Mouse (Mus musculus) layer of hippocampus, postnatal 36 days (tissue): ENCODE results near the gene Sox10. TPM values are rescaled to one million over a fixed set of nuclear protein-coding genes. Genes with fewer than 3 reads are reported as not detected.
A peak's percentile ranks its signal among the peaks of the same experiment; 100 is the strongest.

Experiments used
- DNase-seq, 2 experiments: peaks; one replicate each; pipeline ENCODE4 v3.0.0; 2022
- total RNA-seq, 2 experiments: library from RNA; stranded (reverse); gene quantifications; 2 replicates each; pipeline ENCODE4 v1.2.3; 2021

Sox10 gene
- 10 to 100 TPM; 28.9 to 31.6 TPM for total RNA-seq

DNA sequence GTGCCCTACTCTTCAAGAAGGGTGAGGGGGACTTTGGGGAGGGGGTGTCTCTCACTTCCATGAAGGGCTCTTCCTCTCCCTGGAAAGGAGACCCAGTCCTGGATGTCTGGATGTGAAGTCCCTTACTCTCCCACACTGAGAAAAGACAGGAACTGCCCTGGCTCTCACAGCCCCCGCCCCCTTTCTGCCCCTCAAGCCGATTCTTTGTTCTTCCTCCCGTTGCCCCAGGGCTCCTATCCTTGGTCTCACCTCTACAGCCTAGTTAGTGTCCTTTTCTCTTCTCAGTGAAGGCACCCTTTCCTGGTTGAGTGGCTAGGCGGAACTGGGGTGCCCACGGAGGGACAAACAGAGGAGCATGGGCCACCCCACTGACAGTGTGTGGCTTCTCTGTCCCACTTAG, at the start of gene Sox10:
Gene Sox10 (minus strand): TSS at position 101 of the 400 bp plus-strand sequence.
- DNase-seq, result no peak

DNA sequence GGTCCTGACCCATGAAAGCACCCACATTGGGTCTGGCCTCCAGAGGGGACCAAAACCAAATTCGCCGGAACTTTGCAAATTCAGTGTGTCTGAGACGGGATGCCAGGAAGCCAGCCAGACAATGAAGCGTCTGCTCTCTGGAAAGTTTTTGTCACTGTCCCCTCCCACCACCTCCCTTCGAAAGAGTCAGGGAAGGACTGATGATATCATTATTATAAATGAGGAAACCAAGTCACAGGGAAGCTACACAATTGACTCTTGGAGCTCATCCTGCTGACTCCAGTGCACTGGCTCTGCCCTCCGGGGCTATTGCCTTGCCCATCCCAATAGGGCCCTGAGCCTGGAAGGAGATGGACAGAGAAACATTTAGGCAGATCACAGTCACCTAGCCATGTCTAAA, 48.6 kb upstream of the Sox10 start:
- DNase-seq, result no peak

DNA sequence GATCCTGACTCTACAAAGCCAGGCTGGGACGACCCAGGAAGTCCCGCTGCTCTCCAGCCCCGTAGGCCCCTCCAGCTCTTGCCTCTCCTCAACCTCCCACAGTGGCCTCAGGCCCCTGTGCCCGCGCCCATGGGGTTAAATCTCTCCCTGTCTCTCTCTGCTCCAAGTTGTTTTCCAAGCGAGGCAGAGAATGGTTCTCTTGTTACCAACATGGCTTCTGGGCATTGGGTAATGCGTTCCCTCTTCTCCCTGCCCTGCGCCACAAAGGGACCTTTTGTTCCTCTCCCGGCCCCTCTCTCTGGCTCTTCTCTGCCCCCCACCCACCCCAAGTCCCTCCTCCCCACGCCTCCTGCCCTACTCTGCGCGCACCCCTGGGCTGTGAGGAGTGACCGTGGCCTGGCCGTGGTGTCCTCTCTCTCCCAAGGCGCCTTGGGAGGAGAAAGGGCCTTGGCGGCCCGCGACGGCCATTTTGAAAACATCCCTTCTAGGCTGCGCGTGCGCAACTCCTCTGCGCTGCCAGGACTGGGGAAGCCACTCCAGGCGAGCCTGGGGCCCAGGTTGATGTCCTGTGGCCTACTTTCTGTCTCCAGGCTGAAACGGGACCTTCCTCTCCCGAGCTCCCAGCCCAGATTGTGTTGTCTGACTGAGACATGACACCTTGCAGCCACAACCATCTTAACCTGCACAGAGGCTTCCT, 47.9 kb upstream of the Sox10 start:
- peak in 1 of 2 experiments; percentile 24 for DNase-seq

DNA sequence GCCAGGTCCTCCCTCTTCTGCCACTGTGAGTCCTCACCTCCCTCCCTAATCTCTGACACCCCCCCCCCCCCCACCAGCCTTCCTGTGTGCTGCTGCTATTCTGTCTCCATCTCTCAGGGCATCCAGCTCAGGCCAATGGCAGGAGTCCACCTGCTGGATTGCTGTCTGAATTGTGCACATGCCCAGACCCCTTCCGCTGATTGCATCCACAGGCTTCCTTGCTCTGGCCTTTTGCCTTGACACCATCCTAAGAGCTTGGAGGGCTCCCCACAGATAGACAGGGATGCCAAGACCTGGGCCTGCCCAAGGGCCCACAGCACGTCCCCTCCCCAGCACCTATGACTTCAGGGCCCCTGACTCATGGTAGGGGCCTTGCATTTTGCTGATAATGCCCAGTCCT, 45.3 kb upstream of the Sox10 start:
- DNase-seq, result no peak

DNA sequence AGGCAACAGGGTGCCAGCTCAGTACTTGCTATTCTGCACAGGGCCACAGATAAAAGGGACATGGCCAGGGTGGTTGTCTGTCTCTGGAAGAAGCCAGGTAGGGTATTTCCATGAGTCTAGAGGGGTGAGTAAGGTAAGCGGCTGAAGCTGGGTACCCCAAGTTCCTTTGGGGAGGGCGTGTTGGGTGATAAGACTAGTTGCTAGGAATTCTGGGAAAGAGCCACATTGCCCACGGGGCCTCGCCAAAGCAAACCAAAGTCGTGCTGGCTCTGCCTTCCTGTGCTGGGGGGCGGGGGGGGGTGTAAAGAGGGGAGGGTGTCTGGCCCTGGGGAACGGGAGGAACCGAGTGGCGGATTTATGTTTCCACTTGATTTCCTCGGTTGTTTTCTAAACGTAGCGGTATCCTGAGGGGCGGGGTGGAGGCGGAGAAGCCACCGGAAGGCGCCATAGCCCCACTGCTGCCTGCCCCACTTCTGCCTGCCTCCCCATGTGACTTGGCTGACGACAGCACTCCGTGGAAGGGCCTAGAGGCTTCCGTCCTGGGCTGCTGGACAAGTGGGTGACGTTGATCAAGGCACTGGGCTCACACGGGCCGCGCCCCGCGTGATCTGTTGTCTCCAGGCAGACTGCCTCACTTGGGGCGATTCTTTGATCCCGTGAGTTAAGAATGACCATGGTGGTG, 43.9 kb upstream of the Sox10 start:
- DNase-seq, result peak in 1 of 2 experiments; percentile 25

DNA sequence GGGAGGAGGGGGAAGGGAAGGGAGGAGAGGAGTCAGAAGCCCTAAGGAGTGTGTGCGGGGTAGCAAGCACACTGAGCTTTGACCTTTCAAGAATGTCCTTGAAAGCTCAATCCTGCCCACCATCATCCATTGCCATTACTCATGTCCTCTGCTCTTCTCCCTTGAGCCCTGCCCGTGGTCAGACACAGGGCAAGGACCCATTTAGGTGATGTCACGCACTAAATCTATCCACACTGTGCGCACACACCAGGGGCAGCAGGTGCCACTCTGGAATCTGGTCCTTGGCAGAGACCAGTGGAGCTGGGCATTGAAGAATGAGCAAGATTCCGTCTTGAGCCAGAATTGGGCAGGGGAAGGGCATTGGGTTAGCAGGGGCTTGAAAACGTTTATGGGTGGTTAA, 43.2 kb upstream of the Sox10 start:
- no peak for DNase-seq

DNA sequence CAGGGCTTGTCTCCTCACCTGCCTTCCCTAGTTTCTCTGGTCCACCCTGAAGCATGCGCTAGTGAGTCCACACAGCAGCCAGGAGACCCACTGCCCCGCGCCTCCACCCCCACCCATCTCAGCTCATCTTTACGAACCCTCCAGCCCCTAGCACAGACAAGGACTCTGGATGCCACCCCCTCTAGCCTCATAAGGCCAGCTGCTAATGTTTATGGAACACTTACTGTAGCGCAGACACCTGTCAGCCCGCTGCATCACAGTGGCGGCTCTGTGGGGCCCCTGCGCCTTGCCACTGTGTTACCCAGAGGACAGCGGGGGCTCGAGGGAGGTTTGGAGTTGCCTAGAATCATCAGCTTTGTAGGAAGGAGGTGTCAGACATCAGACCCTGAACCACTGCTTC, 37.5 kb upstream of the Sox10 start:
- no peak for DNase-seq

DNA sequence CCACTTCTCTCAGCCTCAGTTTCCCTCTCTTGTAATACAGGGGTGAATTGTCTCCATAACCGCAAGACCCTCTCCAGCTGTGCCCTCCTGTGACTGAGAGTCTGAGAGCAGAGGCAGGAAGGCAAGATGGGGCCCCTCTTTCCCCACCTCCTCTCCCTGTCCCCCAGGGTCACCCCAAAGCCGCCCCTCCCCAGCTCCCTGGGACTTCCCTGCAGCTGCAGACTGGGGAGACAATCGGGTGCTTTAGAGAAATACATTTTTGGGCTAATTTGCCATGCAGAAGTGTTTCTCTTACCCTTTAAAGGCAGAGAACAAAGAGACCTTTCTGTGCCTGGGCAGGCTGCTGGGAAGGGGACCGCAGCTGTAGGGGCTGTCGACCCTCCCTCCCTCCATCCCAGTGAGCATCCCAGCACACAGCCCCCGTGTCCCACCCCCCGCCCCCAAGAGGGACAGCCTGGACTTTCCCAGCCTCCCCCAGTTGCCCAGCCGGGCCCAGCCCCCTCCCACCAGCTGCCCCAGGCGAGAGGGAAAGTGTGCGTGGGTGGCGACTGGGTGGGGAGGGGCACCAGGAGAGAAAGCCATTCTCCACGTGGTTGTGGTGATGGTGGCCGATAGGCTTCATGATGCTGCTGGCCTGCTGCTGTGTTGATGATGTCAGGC, 36.6 kb upstream of the Sox10 start:
- peak; percentile 45 to 62 for DNase-seq

DNA sequence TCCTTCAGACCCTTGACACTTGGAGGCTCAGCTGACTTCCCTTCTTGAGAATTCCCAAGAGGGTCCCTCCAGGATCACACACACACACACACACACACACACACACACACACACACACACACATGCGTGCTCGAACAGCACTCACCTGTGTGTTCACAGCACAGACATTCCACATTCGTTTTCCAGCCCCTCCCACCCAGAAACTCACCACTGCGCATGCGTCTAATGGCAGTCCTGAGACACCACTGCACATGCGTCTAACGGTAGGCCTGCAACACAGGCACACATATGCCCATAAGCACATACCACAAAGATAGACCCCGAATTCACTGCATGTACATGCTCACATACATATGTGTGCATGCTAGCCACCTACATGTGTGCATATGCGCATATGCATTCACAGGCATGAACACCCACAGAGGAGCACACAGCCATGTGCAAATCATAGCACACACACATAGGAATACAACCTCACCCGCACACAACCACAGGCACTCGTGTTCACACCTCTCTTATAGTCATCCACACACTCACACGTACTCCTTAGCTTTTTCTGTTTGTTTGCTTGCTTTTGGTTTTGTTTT, 34.4 kb upstream of the Sox10 start:
- no peak for DNase-seq

DNA sequence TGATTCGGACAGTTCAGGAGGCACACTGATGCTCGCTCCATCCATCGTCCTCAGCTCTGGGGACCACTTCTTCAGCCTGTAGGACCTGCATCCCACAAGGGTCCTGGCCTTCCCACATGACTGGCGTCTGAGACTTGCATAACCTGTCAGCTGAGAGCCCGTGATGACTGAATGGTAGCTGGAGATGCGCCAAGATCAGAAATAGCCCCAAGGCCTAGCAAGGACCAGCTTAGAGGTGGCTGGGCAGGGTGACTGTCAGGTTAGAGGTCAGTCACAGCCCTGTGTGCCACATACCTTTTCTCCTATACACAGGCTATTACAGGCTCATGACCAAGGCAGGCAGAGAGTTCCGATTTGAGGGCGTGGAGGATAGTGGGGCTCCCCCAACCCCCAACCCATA, 30.5 kb upstream of the Sox10 start:
- no peak for DNase-seq

DNA sequence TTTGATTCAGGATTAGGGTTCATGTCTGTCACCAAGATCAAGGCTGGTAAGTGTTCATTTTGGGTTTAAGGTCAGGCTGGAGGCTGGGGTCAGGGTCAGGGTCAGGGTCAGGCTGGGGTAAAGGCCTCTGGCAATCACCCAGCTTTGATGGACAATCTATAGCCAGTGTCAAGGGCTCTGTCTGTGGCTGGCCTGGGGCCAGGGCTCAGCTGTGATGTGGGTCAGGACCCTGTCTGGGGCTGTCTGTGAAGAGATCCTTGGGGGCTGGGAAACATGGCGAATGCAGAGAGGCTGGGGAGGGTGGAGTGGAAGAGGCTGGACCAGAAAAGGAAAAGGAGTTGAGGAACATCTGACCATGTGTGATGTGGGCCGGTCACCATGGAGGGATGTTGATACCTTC, 29.9 kb upstream of the Sox10 start:
- no peak for DNase-seq

DNA sequence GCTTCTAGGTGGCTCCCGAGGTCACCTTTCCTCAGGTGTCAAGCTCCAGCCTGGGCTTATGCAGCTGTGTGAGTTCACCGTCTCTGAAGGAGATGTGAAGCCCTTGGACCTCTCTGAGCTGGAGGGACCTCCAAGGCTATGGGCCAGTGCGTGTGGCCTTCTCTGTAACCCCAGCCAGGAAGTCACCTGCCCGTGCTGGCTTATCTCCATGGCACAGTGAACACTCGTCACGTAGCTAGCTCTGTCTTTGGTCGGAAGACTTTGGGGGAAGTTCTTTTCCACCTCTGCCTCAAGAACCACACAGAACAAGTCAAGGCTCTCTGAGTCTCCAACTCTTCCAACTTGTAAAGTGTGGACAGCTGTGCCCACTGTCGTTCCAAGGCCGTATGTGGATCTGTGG, 29.0 kb upstream of the Sox10 start:
- no peak for DNase-seq

DNA sequence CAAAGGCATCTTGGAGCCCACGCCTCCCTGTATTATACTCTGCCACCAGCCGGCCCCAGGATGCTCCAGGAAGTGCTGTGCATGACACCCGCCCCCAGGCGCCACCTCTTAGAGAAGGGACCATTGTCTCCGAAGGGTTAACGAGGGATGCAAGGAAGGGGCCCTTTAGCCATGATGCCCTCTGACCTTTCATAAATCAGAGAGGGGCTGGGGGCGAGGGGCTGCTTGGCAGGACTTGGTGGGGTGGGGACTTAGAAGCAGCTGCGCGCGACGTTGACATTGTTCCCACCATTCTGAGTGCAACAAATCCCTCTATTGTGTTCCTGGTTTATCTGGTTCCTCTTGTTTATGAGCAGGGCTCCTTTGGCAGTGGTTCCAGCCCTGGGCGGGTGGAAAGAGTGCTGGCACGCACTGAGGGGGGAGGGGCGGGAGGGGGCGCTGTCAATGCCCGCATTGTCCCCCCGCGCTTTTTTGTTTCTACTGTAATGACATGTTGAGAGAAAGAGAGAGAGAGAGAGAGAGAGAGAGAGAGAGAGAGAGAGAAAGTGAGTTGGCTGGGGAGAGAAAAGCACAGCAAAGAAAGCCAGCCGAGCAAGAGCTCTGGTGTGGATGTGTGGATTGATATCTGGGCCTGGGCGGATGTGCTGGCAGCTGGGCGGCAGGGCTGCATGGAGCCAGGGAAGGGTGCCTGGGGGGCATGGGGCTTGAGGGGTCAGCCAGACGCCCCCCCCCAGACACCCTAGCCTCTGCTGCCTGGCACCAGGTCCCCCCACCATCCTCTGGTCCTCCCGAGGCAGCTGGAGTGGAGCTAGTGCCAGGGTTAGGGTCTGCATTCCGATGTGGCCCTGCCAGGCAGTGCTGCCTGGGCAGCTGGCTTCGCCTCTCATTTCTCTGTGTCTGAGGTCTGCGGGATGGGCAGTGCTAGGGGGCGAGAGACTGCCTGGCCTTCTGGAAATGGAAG, 28.1 kb upstream of the Sox10 start:
- peak; percentile 38 to 49 for DNase-seq

DNA sequence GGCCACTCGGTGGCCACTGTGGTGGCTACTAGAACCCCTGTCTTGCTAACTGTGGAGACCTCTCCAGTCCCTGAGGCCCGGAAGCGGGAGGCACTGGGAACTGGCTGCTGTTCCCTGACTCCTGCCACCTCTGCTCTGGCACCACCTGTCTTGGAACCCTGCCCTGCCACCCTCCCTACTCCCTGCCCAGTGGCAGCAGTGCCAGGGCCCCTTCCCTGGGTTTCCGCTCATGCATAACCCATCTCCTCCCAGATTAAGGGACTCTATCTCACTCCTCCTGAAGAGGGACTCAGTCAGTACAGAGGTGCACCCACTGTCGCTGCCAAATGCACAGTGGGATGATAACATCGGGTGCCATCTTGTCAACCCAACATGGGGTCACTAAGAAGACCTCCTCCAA, 27.4 kb upstream of the Sox10 start:
- DNase-seq, result no peak

DNA sequence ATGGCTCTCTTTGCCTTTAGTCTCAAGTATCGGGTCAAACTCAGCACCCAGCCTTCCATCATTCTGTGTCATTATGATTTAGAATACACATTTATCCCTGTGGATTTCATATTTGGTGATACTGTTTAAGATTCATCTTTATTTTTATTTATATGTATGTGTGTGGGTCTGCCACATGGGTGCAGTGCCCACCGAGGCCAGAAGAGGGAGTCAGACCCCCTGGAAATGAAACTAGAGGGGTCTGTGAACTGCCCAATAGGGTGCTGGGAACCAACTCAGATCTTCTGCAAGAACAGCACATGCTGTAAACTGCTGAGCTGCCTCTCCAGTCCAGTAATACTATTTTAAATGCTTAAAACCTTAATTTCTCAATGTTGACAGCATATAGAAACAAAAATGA, 26.4 kb upstream of the Sox10 start:
- no peak for DNase-seq

DNA sequence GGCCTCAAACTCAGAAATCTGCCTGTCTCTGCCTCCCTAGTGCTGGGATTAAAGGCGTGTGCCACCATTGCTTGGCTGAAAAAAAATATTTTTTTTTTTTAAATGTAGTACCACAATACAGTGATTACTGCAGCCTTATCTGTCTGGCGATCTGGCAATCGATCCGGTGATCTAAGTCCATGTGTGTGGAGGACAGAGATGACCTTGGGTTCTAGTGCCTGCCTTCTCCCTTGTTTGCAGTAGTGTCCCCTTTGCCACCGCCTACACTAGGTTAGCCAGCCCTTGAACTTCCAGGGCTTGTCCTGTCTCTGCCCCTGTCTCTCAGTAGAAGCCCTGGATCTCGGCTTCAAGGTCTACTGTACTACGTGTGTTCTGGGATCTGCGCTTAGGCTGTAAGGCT, 22.8 kb upstream of the Sox10 start:
- DNase-seq, result no peak

DNA sequence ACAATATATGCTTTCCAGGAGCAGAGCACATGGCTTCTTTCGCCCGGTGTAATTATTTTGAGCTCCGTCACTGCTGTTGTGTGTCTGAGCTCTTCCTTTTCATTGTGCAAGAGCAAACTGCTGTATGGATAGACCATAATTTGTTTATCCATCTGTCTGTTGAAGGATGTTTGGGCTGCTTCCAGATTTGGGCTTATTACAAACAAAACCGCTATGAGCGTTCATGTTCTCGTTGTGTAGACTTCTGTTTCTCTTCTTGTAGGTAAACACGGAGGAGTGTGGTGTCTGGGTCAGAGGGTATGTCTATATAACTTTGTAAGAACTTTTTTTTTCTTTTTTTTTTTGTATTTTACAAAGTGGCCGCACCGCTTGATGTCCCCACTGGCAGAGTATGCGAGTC, 20.2 kb upstream of the Sox10 start:
- no peak for DNase-seq

DNA sequence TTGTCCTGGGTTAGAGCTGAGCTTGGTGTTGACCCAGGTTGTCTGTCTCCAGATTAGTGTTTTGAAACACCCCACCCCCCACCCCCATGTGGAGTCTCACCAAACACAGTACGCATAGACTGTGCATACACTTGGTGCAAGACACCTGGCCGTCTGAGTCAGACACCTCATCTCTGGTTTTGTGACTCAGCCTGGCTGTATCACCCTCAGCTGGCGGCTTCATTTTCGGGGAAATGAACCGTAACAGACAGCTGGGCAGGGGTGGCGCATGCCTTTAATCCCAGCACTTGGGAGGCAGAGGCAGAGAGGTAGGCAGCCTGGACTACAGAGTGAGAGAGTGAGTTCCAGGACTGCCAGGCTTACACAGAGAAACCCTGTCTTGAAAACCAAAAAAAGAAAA, 11.9 kb upstream of the Sox10 start:
- no peak for DNase-seq

DNA sequence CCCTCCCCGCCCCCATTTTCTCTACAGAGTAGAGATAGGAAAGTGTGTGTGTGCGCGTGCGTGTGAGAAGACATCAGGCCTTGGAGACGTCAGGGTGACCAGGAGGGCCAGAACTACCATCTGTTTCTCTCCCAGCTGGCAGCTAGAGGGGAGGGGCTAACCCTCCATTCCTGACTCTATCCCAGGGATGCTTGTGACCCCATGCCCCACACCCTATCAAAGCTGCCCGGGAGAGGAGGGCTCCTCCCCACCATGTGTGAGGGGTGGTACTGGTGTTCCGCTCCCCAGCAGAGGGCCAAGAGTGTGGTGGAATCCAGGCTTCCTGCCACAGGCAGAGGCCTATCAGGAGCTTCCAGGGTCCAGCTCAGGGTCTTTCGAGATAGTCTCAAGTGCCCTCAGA, 1.7 kb upstream of the Sox10 start:
- no peak for DNase-seq

DNA sequence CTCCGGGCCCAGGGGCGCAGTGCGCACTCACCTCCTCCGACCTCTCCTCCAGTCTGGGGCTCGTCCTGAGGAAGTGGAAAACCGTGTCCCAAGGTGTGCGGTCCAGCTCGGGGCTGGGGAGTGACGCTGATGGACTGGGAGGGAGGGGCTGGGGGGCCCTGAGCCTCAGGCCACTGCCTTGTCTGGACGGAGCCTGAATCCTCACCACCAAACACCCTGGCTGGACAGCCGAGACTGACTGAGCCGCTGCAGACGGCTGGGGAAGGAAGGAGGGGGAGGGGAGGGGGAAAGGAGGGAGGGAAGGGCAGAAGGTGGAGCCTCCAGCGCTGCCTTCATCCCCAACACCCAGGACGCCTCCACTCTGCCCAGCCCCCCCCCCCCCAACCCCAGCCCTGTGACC, 789 bp downstream of the Sox10 start:
- no peak for DNase-seq

DNA sequence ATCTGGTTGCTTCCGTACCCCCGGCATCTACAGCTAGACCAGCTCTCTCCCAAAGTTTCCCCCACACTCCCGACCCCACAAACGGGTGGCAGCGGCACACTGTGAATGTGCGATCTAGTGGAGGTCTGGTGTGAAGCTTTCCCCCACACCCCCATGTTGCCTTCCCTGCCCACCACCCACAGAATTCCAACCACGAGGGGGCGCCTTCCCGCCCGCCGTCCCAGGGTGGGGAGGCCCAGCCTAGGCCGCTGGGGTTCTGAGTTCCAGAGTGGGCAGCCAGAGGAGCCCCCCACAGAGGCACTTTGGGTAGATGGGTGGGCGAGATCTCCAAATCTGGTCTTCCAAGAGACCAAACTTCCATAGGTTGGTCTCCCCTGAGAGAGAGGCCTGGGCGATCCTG, 2.2 kb downstream of the Sox10 start:
- DNase-seq, result no peak

DNA sequence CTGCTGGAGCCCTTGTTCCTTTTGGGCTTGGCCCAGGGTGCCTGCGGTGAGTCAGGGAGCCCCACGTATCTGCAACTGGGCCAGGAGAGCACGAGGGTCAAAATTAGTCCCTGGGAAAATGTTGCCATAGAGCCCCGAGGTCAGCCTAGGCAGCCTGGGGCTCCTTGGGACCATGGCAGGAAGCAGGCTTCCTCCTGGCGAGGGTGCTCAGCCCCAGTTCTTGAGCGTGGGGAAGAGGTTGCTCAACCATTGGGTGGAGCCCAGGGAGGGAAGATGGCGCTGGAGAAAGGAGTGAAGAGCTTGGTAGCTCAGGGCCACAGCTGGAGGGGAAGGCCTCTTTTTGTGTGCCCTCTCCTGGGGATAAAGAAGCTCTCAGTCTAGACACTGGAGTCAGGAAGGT, 2.7 kb downstream of the Sox10 start:
- no peak for DNase-seq
